Mouse (Mus musculus): Measurements from ENCODE around the gene Evl.

DNA sequence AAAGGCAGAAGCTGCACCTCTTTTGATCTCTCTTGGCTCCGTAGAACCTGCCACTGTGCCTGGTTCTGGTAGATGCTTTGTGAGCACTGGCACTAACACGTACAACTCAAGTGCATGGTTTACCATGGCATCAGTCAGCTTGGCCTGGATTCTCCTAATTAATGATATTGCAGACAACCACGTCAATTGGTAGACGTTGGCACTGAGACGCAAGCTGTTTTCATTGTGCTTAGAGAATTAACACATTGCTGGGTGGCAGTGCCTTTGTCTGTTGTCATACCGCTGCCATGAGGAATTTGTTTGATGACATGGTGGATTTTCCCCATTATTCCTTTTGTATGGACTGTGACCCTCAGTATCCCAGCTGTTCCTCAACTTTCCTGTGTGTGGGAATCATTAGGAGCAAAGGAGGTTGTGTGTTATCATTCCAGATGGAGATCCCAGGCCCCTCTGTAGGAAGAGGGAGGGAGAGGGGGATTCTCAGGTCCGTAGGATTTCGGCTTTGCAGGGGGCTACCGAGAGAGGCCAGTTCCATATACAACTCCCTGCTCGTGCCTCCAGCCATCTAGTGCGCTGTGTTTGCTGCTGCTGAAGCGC, 10.5 kb downstream of the Evl start:
- no peak for TF ChIP-seq CTCF (IDR thresholded peaks at IDR 0.05; ENCODE audit: insufficient read depth, low read length)
- TF ChIP-seq POLR2A (IDR thresholded peaks at IDR 0.05; ENCODE audit: borderline replicate concordance, extremely low read depth, low read depth, low read length): no peak

Data from lung, adult 2 months (tissue).